Mouse (Mus musculus): ENCODE data around the gene Scd3.

- no peak for TF ChIP-seq CTCF (IDR thresholded peaks at IDR 0.05; ENCODE audit: borderline replicate concordance, extremely low read depth, insufficient read depth, insufficient read length)
- no peak for TF ChIP-seq POLR2A (IDR thresholded peaks at IDR 0.05; ENCODE audit: borderline replicate concordance, extremely low read depth, insufficient read depth, insufficient read length, poor library complexity, severe bottlenecking)
These were observed 26.3 kb upstream of the Scd3 start for GRCm38 (mm10) chr19:44176741-44177140.
